Comparison of ENCODE assay signal across 8 mouse cellular contexts in genomic region chr4:147869238-147869637, GRCm38 (mm10). TPM values are rescaled to one million over a fixed set of nuclear protein-coding genes. Genes with fewer than 3 reads are reported as not detected.
DNase-seq lines count a peak whose midpoint lies in the region; ATAC-seq and TF ChIP-seq lines count a peak whose summit lies in the region.

No protein-coding gene starts in this region.

- 0 out of 2 replicates have a peak, but pooled peaks cover 4% of the 10 kb centered on the region for H3K4me1 ChIP-seq in lung, embryonic 14.5 days (ENCODE audit: insufficient read depth)
- H3K4me1 ChIP-seq in embryonic fibroblast, embryonic 13.5 days (ENCODE audit: control insufficient read depth, insufficient read depth, low read length): no peaks in the 10 kb centered on the region; the same call in 1 of the 2 replicates
- peaks cover 21% of the 10 kb centered on the region for H3K4me1 ChIP-seq in limb, embryonic 12.5 days (replicated peaks)
- peaks cover 6% of the 10 kb centered on the region for H3K4me1 ChIP-seq in olfactory bulb, adult 2 months (ENCODE audit: control insufficient read depth, insufficient read depth, low read length)

- peak overlapping the region; percentile 80 for H3K4me2 ChIP-seq in lung, embryonic 14.5 days
- H3K4me2 ChIP-seq in limb, embryonic 12.5 days: peak overlapping the region; percentile 84

- WGBS in lung, embryonic 14.5 days: 10% methylated on average over 5 of the region's 5 CpGs
- WGBS in limb, embryonic 12.5 days: 15% methylated on average over 5 of the region's 5 CpGs
- WGBS in olfactory bulb, adult 2 months: 8% methylated on average over 5 of the region's 5 CpGs

- no peak for DNase-seq in lung, embryonic 14.5 days
- no peak for DNase-seq in lung, postnatal 4 days
- DNase-seq in kidney, postnatal 10 days: no peak
- DNase-seq in urinary bladder, postnatal 10 days (ENCODE audit: low spot score): no peak

- no peak; the same call in 1 of the 2 replicates for TF ChIP-seq POLR2A in embryonic fibroblast, embryonic 13.5 days (IDR thresholded peaks at IDR 0.05; ENCODE audit: low read depth, low read length)
- TF ChIP-seq POLR2A in olfactory bulb, adult 2 months (IDR thresholded peaks at IDR 0.05; ENCODE audit: insufficient read depth, low read depth, low read length): no peak

- peak overlapping the region; percentile 74 for H3K4me3 ChIP-seq in lung, embryonic 14.5 days (ENCODE audit: low read depth, low read length)
- H3K4me3 ChIP-seq in embryonic fibroblast, embryonic 13.5 days (ENCODE audit: insufficient read depth, low read length): peak overlapping the region; percentile 69
- peak overlapping the region; percentile 82 for H3K4me3 ChIP-seq in limb, embryonic 12.5 days (replicated peaks)
- H3K4me3 ChIP-seq in olfactory bulb, adult 2 months (ENCODE audit: insufficient read depth, low read depth, low read length): peak overlapping the region; percentile 92

- H3K36me3 ChIP-seq in lung, embryonic 14.5 days (ENCODE audit: insufficient read depth): peaks cover 46% of the 10 kb centered on the region
- peaks cover 50% of the 10 kb centered on the region for H3K36me3 ChIP-seq in limb, embryonic 12.5 days

- no peak for ATAC-seq in lung, embryonic 14.5 days (ENCODE audit: insufficient read depth)
- no peak for ATAC-seq in limb, embryonic 12.5 days (ENCODE audit: insufficient number of reproducible peaks, insufficient read depth, low FRiP score, low TSS enrichment, low read depth)
- ATAC-seq in frontal cortex, adult (ENCODE audit: low TSS enrichment): no peak

- H3K9ac ChIP-seq in lung, embryonic 14.5 days: peak overlapping the region; percentile 66
- H3K9ac ChIP-seq in limb, embryonic 12.5 days (replicated peaks): peak overlapping the region; percentile 61

- no peaks in the 10 kb centered on the region for H3K27me3 ChIP-seq in lung, embryonic 14.5 days (ENCODE audit: insufficient read depth, low read length)
- H3K27me3 ChIP-seq in limb, embryonic 12.5 days: no peaks in the 10 kb centered on the region

- no peak for TF ChIP-seq CTCF in lung, embryonic 14.5 days (IDR thresholded peaks at IDR 0.05; ENCODE audit: low read depth)
- no peak for TF ChIP-seq CTCF in embryonic fibroblast, embryonic 13.5 days (IDR thresholded peaks at IDR 0.05; ENCODE audit: borderline replicate concordance, insufficient read depth, low read length)
- no peak for TF ChIP-seq CTCF in olfactory bulb, adult 2 months (IDR thresholded peaks at IDR 0.05; ENCODE audit: insufficient read depth, low read depth, low read length)

- H3K27ac ChIP-seq in lung, embryonic 14.5 days (ENCODE audit: low read depth): peak overlapping the region; percentile 77
- H3K27ac ChIP-seq in embryonic fibroblast, embryonic 13.5 days (ENCODE audit: insufficient read depth, low read length): no peak overlapping the region
- H3K27ac ChIP-seq in limb, embryonic 12.5 days: no peak overlapping the region
- H3K27ac ChIP-seq in olfactory bulb, adult 2 months (ENCODE audit: insufficient read depth, low read depth, low read length): no peak overlapping the region

- H3K9me3 ChIP-seq in lung, embryonic 14.5 days (ENCODE audit: low read depth, low read length): no peaks in the 10 kb centered on the region
- H3K9me3 ChIP-seq in limb, embryonic 12.5 days: no peaks in the 10 kb centered on the region

RNA-seq across cellular contexts. Expression of gene Fv1, which starts 0.5 kb away (rescaled TPM):
- polyA plus RNA-seq in lung, embryonic 14.5 days (2014; fragmentation: Nextera tagmentation; extraction: Ambion mirVana): 9.5 and 11.5 TPM in 2 replicates
- polyA plus RNA-seq in embryonic fibroblast, embryonic 13.5 days (2011; ENCODE audit: insufficient read length, low read depth, missing spikeins): 4.7 and 6.4 TPM in 2 replicates
- 14.1 and 14.8 TPM in 2 replicates for polyA plus RNA-seq in limb, embryonic 12.5 days (2016; fragmentation: Nextera tagmentation; extraction: Ambion mirVana)
- polyA plus RNA-seq in olfactory bulb, adult 2 months (2012; ENCODE audit: insufficient read depth, insufficient read length, low replicate concordance, missing spikeins): not detected in 2 replicates

RNA-seq across cellular contexts. Expression of gene Miip, which starts 0.6 kb away (rescaled TPM):
- polyA plus RNA-seq in lung, embryonic 14.5 days (2014; fragmentation: Nextera tagmentation; extraction: Ambion mirVana): 32.7 and 39.1 TPM in 2 replicates
- polyA plus RNA-seq in embryonic fibroblast, embryonic 13.5 days (2011; ENCODE audit: insufficient read length, low read depth, missing spikeins): 19.7 and 26.8 TPM in 2 replicates
- 48.4 and 49.1 TPM in 2 replicates for polyA plus RNA-seq in limb, embryonic 12.5 days (2016; fragmentation: Nextera tagmentation; extraction: Ambion mirVana)
- polyA plus RNA-seq in olfactory bulb, adult 2 months (2012; ENCODE audit: insufficient read depth, insufficient read length, low replicate concordance, missing spikeins): 626 TPM in 1 of 2 replicates, not detected in the other

RNA-seq across cellular contexts. Expression of gene Zfp933, which starts 21.1 kb away (rescaled TPM):
- 4.5 and 6.6 TPM in 2 replicates for polyA plus RNA-seq in lung, embryonic 14.5 days (2014; fragmentation: Nextera tagmentation; extraction: Ambion mirVana)
- 8.6 and 9.9 TPM in 2 replicates for polyA plus RNA-seq in embryonic fibroblast, embryonic 13.5 days (2011; ENCODE audit: insufficient read length, low read depth, missing spikeins)
- polyA plus RNA-seq in limb, embryonic 12.5 days (2016; fragmentation: Nextera tagmentation; extraction: Ambion mirVana): 6.1 and 6.4 TPM in 2 replicates
- not detected in 2 replicates for polyA plus RNA-seq in olfactory bulb, adult 2 months (2012; ENCODE audit: insufficient read depth, insufficient read length, low replicate concordance, missing spikeins)

RNA-seq across cellular contexts. Expression of gene Mfn2, which starts 35.3 kb away (rescaled TPM):
- 31.7 and 32.6 TPM in 2 replicates for polyA plus RNA-seq in lung, embryonic 14.5 days (2014; fragmentation: Nextera tagmentation; extraction: Ambion mirVana)
- 55.3 and 60.2 TPM in 2 replicates for polyA plus RNA-seq in embryonic fibroblast, embryonic 13.5 days (2011; ENCODE audit: insufficient read length, low read depth, missing spikeins)
- 32.3 and 32.5 TPM in 2 replicates for polyA plus RNA-seq in limb, embryonic 12.5 days (2016; fragmentation: Nextera tagmentation; extraction: Ambion mirVana)
- not detected in 2 replicates for polyA plus RNA-seq in olfactory bulb, adult 2 months (2012; ENCODE audit: insufficient read depth, insufficient read length, low replicate concordance, missing spikeins)

RNA-seq across cellular contexts. Expression of gene Zfp984, which starts 59.6 kb away (rescaled TPM):
- polyA plus RNA-seq in lung, embryonic 14.5 days (2014; fragmentation: Nextera tagmentation; extraction: Ambion mirVana): 6.9 and 8.6 TPM in 2 replicates
- 12.5 and 22.3 TPM in 2 replicates for polyA plus RNA-seq in embryonic fibroblast, embryonic 13.5 days (2011; ENCODE audit: insufficient read length, low read depth, missing spikeins)
- polyA plus RNA-seq in limb, embryonic 12.5 days (2016; fragmentation: Nextera tagmentation; extraction: Ambion mirVana): 8.0 and 8.4 TPM in 2 replicates
- not detected in 2 replicates for polyA plus RNA-seq in olfactory bulb, adult 2 months (2012; ENCODE audit: insufficient read depth, insufficient read length, low replicate concordance, missing spikeins)
